ENCODE assay signal across 8 mouse cellular contexts in genomic region chr10:81570831-81571500, GRCm38 (mm10). TPM values are rescaled to one million over a fixed set of nuclear protein-coding genes. Genes with fewer than 3 reads are reported as not detected.
DNase-seq lines count a peak whose midpoint lies in the region; ATAC-seq lines count a peak whose summit lies in the region.

No protein-coding gene starts in this region.

- peaks cover 78% of the 10 kb centered on the region for H3K4me1 ChIP-seq in megakaryocyte, embryonic 14.5 days

- intact Hi-C loops in gastrocnemius, postnatal 14 days (cut with DNase I; ENCODE audit: low total_unique reads) = no loop called here

- peaks cover 19% of the 10 kb centered on the region for H3K36me3 ChIP-seq in megakaryocyte, embryonic 14.5 days (replicated peaks; ENCODE audit: low read length)

- peak overlapping the region; percentile 92 for H3K4me3 ChIP-seq in megakaryocyte, embryonic 14.5 days (replicated peaks)

- peaks cover 36% of the 10 kb centered on the region for H3K27me3 ChIP-seq in megakaryocyte, embryonic 14.5 days (replicated peaks)

- ATAC-seq in inflammation-experienced regulatory T-cells, adult 6 months = peak; percentile 78

- 0 out of 2 replicates have a peak, but pooled peaks cover 4% of the 10 kb centered on the region for H3K9me3 ChIP-seq in megakaryocyte, embryonic 14.5 days

- peak; percentile 89 to 91 for DNase-seq in adrenal gland, adult 18-20 months (ENCODE audit: low spot score in 2 of 2)
- peak; percentile 98 for DNase-seq in embryo, embryonic 10.5 days (ENCODE audit: low spot score)
- peak; percentile 95 for DNase-seq in gastrocnemius, postnatal 14 days
- peak; percentile 79 to 95 for DNase-seq in left cerebral cortex, adult 9 months (ENCODE audit: low spot score in 2 of 2)
- peak; percentile 92 to 96 for DNase-seq in right cerebral cortex, adult 2 months (ENCODE audit: low spot score in 2 of 2)
- peak; percentile 73 for DNase-seq in urinary bladder, postnatal 10 days (ENCODE audit: low spot score)

RNA-seq across cellular contexts. Expression of gene Tle2, which starts 3.4 kb away (rescaled TPM):
- 10 to 100 TPM; 58.2 to 65.6 TPM for total RNA-seq in adrenal gland, adult 18-20 months (2021)
- 1 to 10 TPM; 4.3 to 4.4 TPM for total RNA-seq in gastrocnemius, postnatal 14 days (2021)
- 1 to 10 TPM in 2 of 3 experiments, not detected in 1; 1.4 TPM for polyA plus RNA-seq in inflammation-experienced regulatory T-cells, adult 6 months (2017; shearing (Covaris generic))
- 18.9 and 34.3 TPM in 2 replicates for polyA plus RNA-seq in megakaryocyte, embryonic 14.5 days (2012; ENCODE audit: insufficient read depth, low replicate concordance)

RNA-seq across cellular contexts. Expression of gene Aes, which starts 11.7 kb away (rescaled TPM):
- total RNA-seq in adrenal gland, adult 18-20 months (2021) = 1,000 to 10,000 TPM in 1 of 2 experiments, 100 to 1,000 TPM in 1; 911 to 1,138 TPM
- 100 to 1,000 TPM; 660 to 698 TPM for total RNA-seq in gastrocnemius, postnatal 14 days (2021)
- 100 to 1,000 TPM in 2 of 3 experiments, 10 to 100 TPM in 1; 82.5 to 118 (median 109) TPM for polyA plus RNA-seq in inflammation-experienced regulatory T-cells, adult 6 months (2017; shearing (Covaris generic))
- 2,412 and 5,687 TPM in 2 replicates for polyA plus RNA-seq in megakaryocyte, embryonic 14.5 days (2012; ENCODE audit: insufficient read depth, low replicate concordance)

RNA-seq across cellular contexts. Expression of gene Gna11, which starts 26.0 kb away (rescaled TPM):
- total RNA-seq in adrenal gland, adult 18-20 months (2021) = 10 to 100 TPM; 81.7 to 83.4 TPM
- total RNA-seq in gastrocnemius, postnatal 14 days (2021) = 10 to 100 TPM; 31.6 to 34.6 TPM
- 10 to 100 TPM; 26.5 to 29.4 (median 28.7) TPM for polyA plus RNA-seq in inflammation-experienced regulatory T-cells, adult 6 months (2017; shearing (Covaris generic))
- polyA plus RNA-seq in megakaryocyte, embryonic 14.5 days (2012; ENCODE audit: insufficient read depth, low replicate concordance) = 7.3 and 10.2 TPM in 2 replicates

RNA-seq across cellular contexts. Expression of gene Tle6, which starts 29.9 kb away (rescaled TPM):
- 10 to 100 TPM; 21.4 to 37.3 TPM for total RNA-seq in adrenal gland, adult 18-20 months (2021)
- 1 to 10 TPM; 2.4 to 4.4 TPM for total RNA-seq in gastrocnemius, postnatal 14 days (2021)
- polyA plus RNA-seq in inflammation-experienced regulatory T-cells, adult 6 months (2017; shearing (Covaris generic)) = 1 to 10 TPM in 2 of 3 experiments, under 1 TPM in 1; 0.99 to 1.9 (median 1.7) TPM
- polyA plus RNA-seq in megakaryocyte, embryonic 14.5 days (2012; ENCODE audit: insufficient read depth, low replicate concordance) = 69.5 and 166 TPM in 2 replicates

RNA-seq across cellular contexts. Expression of gene BC025920, which starts 35.1 kb away (rescaled TPM):
- 1 to 10 TPM; 1.2 to 1.7 TPM for total RNA-seq in adrenal gland, adult 18-20 months (2021)
- 1 to 10 TPM; 1.7 to 2.2 TPM for total RNA-seq in gastrocnemius, postnatal 14 days (2021)
- 1 to 10 TPM in 2 of 3 experiments, under 1 TPM in 1; 0.69 to 5.2 (median 4.1) TPM for polyA plus RNA-seq in inflammation-experienced regulatory T-cells, adult 6 months (2017; shearing (Covaris generic))
- polyA plus RNA-seq in megakaryocyte, embryonic 14.5 days (2012; ENCODE audit: insufficient read depth, low replicate concordance) = not detected in 2 replicates

Comparison
In these comparisons a context has a peak if more than half of its experiments do, and no peak if none do; other contexts are left out.
1. Peak in every context shown above with its lines: DNase-seq, ATAC-seq and H3K4me3 ChIP-seq.
2. RNA of gene Tle2, which starts 3.4 kb away (total RNA-seq): 58.2 to 65.6 TPM in adrenal gland, adult 18-20 months; 4.3 to 4.4 TPM in gastrocnemius, postnatal 14 days; every median in the first group is over 10 times any median in the second.